ENCODE assay signal across 9 mouse cellular contexts in genomic region chr11:49609868-49610824, GRCm38 (mm10). TPM values are rescaled to one million over a fixed set of nuclear protein-coding genes. Genes with fewer than 3 reads are reported as not detected.
DNase-seq lines count a peak whose midpoint lies in the region; ATAC-seq and TF ChIP-seq lines count a peak whose summit lies in the region.
"Not testable (repeated sequence)": the region's sequence is repeated elsewhere in the genome, so short reads cannot be mapped to it uniquely, and the experiment has no call there.
"Had no signal": no experiment of that assay in that cellular context is flagged by ENCODE, and none has a peak within 500 bp of the region (broad histone marks: within the 10 kb centered on the region; RNA-seq: fewer than 3 reads in every experiment).

No protein-coding gene starts in this region.

- peak; percentile 58 to 78 for DNase-seq in adrenal gland, adult (ENCODE audit: inconsistent age in 2 of 2, low spot score in 1 of 2)
- not testable (repeated sequence) for DNase-seq in embryonic facial prominence, embryonic 14.5 days (ENCODE audit: low spot score); hindbrain, embryonic 14.5 days (ENCODE audit: low spot score); liver, postnatal 0 days
- peak; percentile 29 to 41 for DNase-seq in heart, adult 9 months (ENCODE audit: low spot score in 2 of 2)
- peak; percentile 67 to 71 for DNase-seq in kidney, postnatal 25 days

- H3K4me3 ChIP-seq in embryonic facial prominence, embryonic 14.5 days (ENCODE audit: low read depth, low read length): peak overlapping the region; percentile 42
- peak overlapping the region; percentile 38 for H3K4me3 ChIP-seq in hindbrain, embryonic 14.5 days (replicated peaks; ENCODE audit: low read length)
- H3K4me3 ChIP-seq in liver, postnatal 0 days (ENCODE audit: low read depth, low read length): peak overlapping the region; percentile 48
- H3K4me3 ChIP-seq in midbrain, embryonic 13.5 days (replicated peaks): peak overlapping the region; percentile 47
- H3K4me3 ChIP-seq in stomach, embryonic 16.5 days (replicated peaks; ENCODE audit: low read length): peak overlapping the region; percentile 54

- H3K27ac ChIP-seq in embryonic facial prominence, embryonic 14.5 days (replicated peaks; ENCODE audit: low read depth, low read length); hindbrain, embryonic 14.5 days; midbrain, embryonic 13.5 days; stomach, embryonic 16.5 days (ENCODE audit: low read length): not testable (repeated sequence)
- peak overlapping the region; percentile 11; the same call in 1 of the 2 replicates for H3K27ac ChIP-seq in liver, postnatal 0 days (ENCODE audit: low read depth)

- not testable (repeated sequence) for TF ChIP-seq EP300 in liver, postnatal 0 days (IDR thresholded peaks at IDR 0.05; ENCODE audit: low read depth)

- H3K9me3 ChIP-seq in embryonic facial prominence, embryonic 14.5 days (ENCODE audit: control insufficient read depth, low read length); hindbrain, embryonic 14.5 days (ENCODE audit: control insufficient read depth, low read length); liver, postnatal 0 days (ENCODE audit: low read length); midbrain, embryonic 13.5 days; stomach, embryonic 16.5 days (replicated peaks; ENCODE audit: control insufficient read depth, low read length): not testable (repeated sequence)

- H3K36me3 ChIP-seq in embryonic facial prominence, embryonic 14.5 days (ENCODE audit: control insufficient read depth, insufficient read depth, low read length); hindbrain, embryonic 14.5 days (replicated peaks; ENCODE audit: control insufficient read depth, insufficient read depth); liver, postnatal 0 days (replicated peaks; ENCODE audit: insufficient read depth, low read length); midbrain, embryonic 13.5 days; stomach, embryonic 16.5 days (ENCODE audit: control insufficient read depth, insufficient read depth, low read length): not testable (repeated sequence)

- not testable (repeated sequence) for H3K4me1 ChIP-seq in embryonic facial prominence, embryonic 14.5 days (ENCODE audit: control insufficient read depth, insufficient read depth, low read length); hindbrain, embryonic 14.5 days (replicated peaks; ENCODE audit: control insufficient read depth, insufficient read depth, low read length); liver, postnatal 0 days (ENCODE audit: insufficient read depth); stomach, embryonic 16.5 days (ENCODE audit: control insufficient read depth, insufficient read depth, low read length)
- H3K4me1 ChIP-seq in midbrain, embryonic 13.5 days (replicated peaks): peaks cover 11% of the 10 kb centered on the region

- peaks cover 47% of the 10 kb centered on the region for H3K27me3 ChIP-seq in embryonic facial prominence, embryonic 14.5 days (replicated peaks; ENCODE audit: control insufficient read depth, insufficient read depth, low read length)
- H3K27me3 ChIP-seq in hindbrain, embryonic 14.5 days (ENCODE audit: control insufficient read depth, insufficient read depth, low read length): peaks cover 41% of the 10 kb centered on the region
- H3K27me3 ChIP-seq in liver, postnatal 0 days (ENCODE audit: insufficient read depth, low read length): peaks cover 12% of the 10 kb centered on the region
- peaks cover 61% of the 10 kb centered on the region for H3K27me3 ChIP-seq in midbrain, embryonic 13.5 days
- H3K27me3 ChIP-seq in stomach, embryonic 16.5 days (ENCODE audit: control insufficient read depth, insufficient read depth, low read length): not testable (repeated sequence)

- TF ChIP-seq CTCF in liver, postnatal 0 days (IDR thresholded peaks at IDR 0.05; ENCODE audit: low read depth): 0 out of 2 replicates have a peak, but pooled peaks have one; percentile 20

- H3K4me2 ChIP-seq in embryonic facial prominence, embryonic 14.5 days (ENCODE audit: low read depth, low read length): peak overlapping the region; percentile 61
- peak overlapping the region; percentile 68 for H3K4me2 ChIP-seq in hindbrain, embryonic 14.5 days (replicated peaks)
- H3K4me2 ChIP-seq in liver, postnatal 0 days (ENCODE audit: low read depth, low read length): peak overlapping the region; percentile 70
- peak overlapping the region; percentile 67 for H3K4me2 ChIP-seq in midbrain, embryonic 13.5 days (replicated peaks)
- peak overlapping the region; percentile 65 for H3K4me2 ChIP-seq in stomach, embryonic 16.5 days (ENCODE audit: low read depth, low read length)

- 2% methylated on average over 43 of the region's 52 CpGs for WGBS in embryonic facial prominence, embryonic 14.5 days
- WGBS in hindbrain, embryonic 14.5 days: 2% methylated on average over 49 of the region's 52 CpGs
- 1% methylated on average over 49 of the region's 52 CpGs for WGBS in liver, postnatal 0 days (ENCODE audit: insufficient replicate concordance)
- 2% methylated on average over 49 of the region's 52 CpGs for WGBS in midbrain, embryonic 13.5 days
- WGBS in stomach, embryonic 16.5 days: 2% methylated on average over 49 of the region's 52 CpGs

- not testable (repeated sequence) for ATAC-seq in embryonic facial prominence, embryonic 14.5 days (ENCODE audit: low read depth); liver, postnatal 0 days; stomach, embryonic 16.5 days (ENCODE audit: insufficient read depth, low FRiP score)
- ATAC-seq in hindbrain, embryonic 14.5 days (ENCODE audit: low FRiP score): peak; percentile 17; the same call in 1 of the 2 replicates
- ATAC-seq in midbrain, embryonic 13.5 days: peak; percentile 9

- H3K9ac ChIP-seq in embryonic facial prominence, embryonic 14.5 days (ENCODE audit: low read depth, low read length): peak overlapping the region; percentile 40; the same call in 1 of the 2 replicates
- peak overlapping the region; percentile 47; the same call in 1 of the 2 replicates for H3K9ac ChIP-seq in hindbrain, embryonic 14.5 days
- H3K9ac ChIP-seq in liver, postnatal 0 days (replicated peaks): peak overlapping the region; percentile 44
- H3K9ac ChIP-seq in midbrain, embryonic 13.5 days (replicated peaks): not testable (repeated sequence)
- peak overlapping the region; percentile 48 for H3K9ac ChIP-seq in stomach, embryonic 16.5 days (ENCODE audit: low read length)

RNA-seq across cellular contexts. Expression of gene Flt4, which starts 1.1 kb away (rescaled TPM):
- polyA plus RNA-seq in embryonic facial prominence, embryonic 14.5 days (2014; fragmentation: Nextera tagmentation; extraction: Ambion mirVana): 7.2 and 7.5 TPM in 2 replicates
- polyA plus RNA-seq in hindbrain, embryonic 14.5 days (2014; fragmentation: Nextera tagmentation; extraction: Ambion mirVana): 2.2 and 2.8 TPM in 2 replicates
- 4.3 and 4.9 TPM in 2 replicates for polyA plus RNA-seq in liver, postnatal 0 days (2015; fragmentation: Nextera tagmentation; extraction: Ambion mirVana)
- polyA plus RNA-seq in midbrain, embryonic 13.5 days (2015; fragmentation: Nextera tagmentation; extraction: Ambion mirVana): 1.2 and 1.8 TPM in 2 replicates
- polyA plus RNA-seq in stomach, embryonic 16.5 days (2015; fragmentation: Nextera tagmentation; extraction: Ambion mirVana): 5.5 and 5.8 TPM in 2 replicates

RNA-seq across cellular contexts. Expression of gene Scgb3a1, which starts 53.3 kb away (rescaled TPM):
- not detected in 2 replicates for polyA plus RNA-seq in embryonic facial prominence, embryonic 14.5 days (2014; fragmentation: Nextera tagmentation; extraction: Ambion mirVana)
- not detected in 2 replicates for polyA plus RNA-seq in hindbrain, embryonic 14.5 days (2014; fragmentation: Nextera tagmentation; extraction: Ambion mirVana)
- polyA plus RNA-seq in liver, postnatal 0 days (2015; fragmentation: Nextera tagmentation; extraction: Ambion mirVana): 0.25 and 0.33 TPM in 2 replicates
- polyA plus RNA-seq in midbrain, embryonic 13.5 days (2015; fragmentation: Nextera tagmentation; extraction: Ambion mirVana): not detected in 2 replicates
- polyA plus RNA-seq in stomach, embryonic 16.5 days (2015; fragmentation: Nextera tagmentation; extraction: Ambion mirVana): not detected in 2 replicates

RNA-seq across cellular contexts. Expression of gene Olfr1380, which starts 53.5 kb away (rescaled TPM):
- polyA plus RNA-seq in embryonic facial prominence, embryonic 14.5 days (2014; fragmentation: Nextera tagmentation; extraction: Ambion mirVana): not detected in 2 replicates
- polyA plus RNA-seq in hindbrain, embryonic 14.5 days (2014; fragmentation: Nextera tagmentation; extraction: Ambion mirVana): not detected in 2 replicates
- not detected in 2 replicates for polyA plus RNA-seq in liver, postnatal 0 days (2015; fragmentation: Nextera tagmentation; extraction: Ambion mirVana)
- not detected in 2 replicates for polyA plus RNA-seq in midbrain, embryonic 13.5 days (2015; fragmentation: Nextera tagmentation; extraction: Ambion mirVana)
- polyA plus RNA-seq in stomach, embryonic 16.5 days (2015; fragmentation: Nextera tagmentation; extraction: Ambion mirVana): not detected in 2 replicates
- polyA plus RNA-seq: urinary bladder, adult 2 months had no signal
